Mouse (Mus musculus) CH12.LX (cell line): ENCODE measurements at regions not wholly inside any gene's neighbourhood (a gene's known extent, or its start where the extent isn't known, plus 50 kb on each side); places are given as distances from the start of the nearest gene placed in this dataset.

ENCODE experiments used
- DNase-seq: peaks from one replicate; pipeline ENCODE4 v3.0.0-alpha.2; 2013; ENCODE audit errors: extremely low read depth
- H3K27ac ChIP-seq: 2 replicates; pipeline ENCODE4 v1.5.1; 2012; ENCODE audit warnings: low read depth, mild to moderate bottlenecking, control low read depth, moderate library complexity; ENCODE audit not compliant: insufficient read depth
- H3K27me3 ChIP-seq: replicated peaks from 2 replicates; pipeline ENCODE3; 2012; ENCODE audit warnings: inconsistent platforms
- H3K36me3 ChIP-seq, 2 experiments: replicated peaks in 1 of 2; 2 replicates each; pipeline versions ENCODE3 to v1.6.1; 2012; ENCODE audit warnings: inconsistent platforms in 1 of 2, low read length in 1 of 2, mild to moderate bottlenecking in 1 of 2, mixed read lengths in 1 of 2, moderate library complexity in 1 of 2; ENCODE audit not compliant: control insufficient read depth in 1 of 2, insufficient read depth in 1 of 2
- H3K4me1 ChIP-seq, 2 experiments: 2 replicates each; pipeline ENCODE4 v1.6.1; 2012; ENCODE audit warnings: inconsistent platforms in 1 of 2, moderate library complexity in 1 of 2; ENCODE audit not compliant: insufficient read depth in 2 of 2, control insufficient read depth in 1 of 2
- H3K4me2 ChIP-seq: 2 replicates; pipeline ENCODE4 v1.6.1; 2012; ENCODE audit warnings: low read depth, mild to moderate bottlenecking, control low read depth; ENCODE audit not compliant: poor library complexity, insufficient read depth, severe bottlenecking
- H3K4me3 ChIP-seq, 3 experiments: fragments of 150-350 bp in 1 of 3; sonication (generic) in 1 of 3; replicated peaks in 1 of 3; 2 replicates each; pipeline versions ENCODE3 to v1.5.1; 2011 to 2012; ENCODE audit warnings: low read depth in 2 of 3, low read length in 2 of 3, mild to moderate bottlenecking in 2 of 3, moderate library complexity in 2 of 3, control low read depth in 1 of 3, improper control_type of control experiment in 1 of 3, inconsistent platforms in 1 of 3, mixed read lengths in 1 of 3; ENCODE audit not compliant: poor library complexity in 1 of 3
- H3K79me2 ChIP-seq: replicated peaks from 2 replicates; pipeline ENCODE4 v1.6.1; 2012; ENCODE audit warnings: mild to moderate bottlenecking, moderate library complexity; ENCODE audit not compliant: control insufficient read depth, poor library complexity, insufficient read depth, severe bottlenecking; ENCODE audit errors: extremely low read depth
- H3K9ac ChIP-seq: 2 replicates; pipeline ENCODE4 v1.6.1; 2012; ENCODE audit warnings: low read depth, mild to moderate bottlenecking, control low read depth, moderate library complexity; ENCODE audit not compliant: insufficient read depth
- H3K9me3 ChIP-seq: replicated peaks from 2 replicates; pipeline ENCODE3; 2012; ENCODE audit warnings: low read length, inconsistent platforms, mixed read lengths
- BHLHE40 ChIP-seq: IDR thresholded peaks from 2 replicates; pipeline ENCODE4 v1.6.1; 2011; ENCODE audit warnings: mild to moderate bottlenecking, low read depth, low read length, improper control_type of control experiment
- CHD2 ChIP-seq: IDR thresholded peaks from 2 replicates; pipeline ENCODE4 v1.6.1; 2011; ENCODE audit warnings: low read length, improper control_type of control experiment
- E2F4 ChIP-seq: IDR thresholded peaks from 2 replicates; pipeline ENCODE4 v1.6.1; 2011; ENCODE audit warnings: low read depth, low read length, improper control_type of control experiment; ENCODE audit not compliant: insufficient replicate concordance
- ELF1 ChIP-seq: IDR thresholded peaks from 2 replicates; pipeline ENCODE4 v1.6.1; 2014; ENCODE audit warnings: low read depth, mild to moderate bottlenecking, inconsistent platforms, low read length, improper control_type of control experiment
- EP300 ChIP-seq: IDR thresholded peaks from 2 replicates; pipeline ENCODE4 v1.6.1; 2011; ENCODE audit warnings: low read length, improper control_type of control experiment
- ETS1 ChIP-seq: conservative IDR thresholded peaks from 2 replicates; pipeline ENCODE4 v1.6.1; 2012; ENCODE audit warnings: low read depth, mild to moderate bottlenecking, inconsistent platforms, low read length, improper control_type of control experiment, moderate library complexity
- GABPA ChIP-seq: IDR thresholded peaks from 2 replicates; pipeline ENCODE4 v1.6.1; 2012; ENCODE audit warnings: low read depth, low read length, improper control_type of control experiment, inconsistent platforms; ENCODE audit not compliant: insufficient replicate concordance
- IRF4 ChIP-seq: IDR thresholded peaks from 2 replicates; pipeline ENCODE4 v1.6.1; 2014; ENCODE audit warnings: low read depth, mild to moderate bottlenecking, inconsistent platforms, low read length, improper control_type of control experiment
- JUND ChIP-seq: conservative IDR thresholded peaks from 2 replicates; pipeline ENCODE4 v1.6.1; 2011; ENCODE audit warnings: low read depth, low read length, improper control_type of control experiment
- MAFK ChIP-seq: IDR thresholded peaks from 2 replicates; pipeline ENCODE4 v1.6.1; 2011; ENCODE audit warnings: low read length, improper control_type of control experiment; ENCODE audit not compliant: insufficient replicate concordance
- MAX ChIP-seq: IDR thresholded peaks from 2 replicates; pipeline ENCODE4 v1.6.1; 2011; ENCODE audit warnings: low read length, improper control_type of control experiment
- MYC ChIP-seq: IDR thresholded peaks from 2 replicates; pipeline ENCODE4 v1.6.1; 2011; ENCODE audit warnings: low read depth, mild to moderate bottlenecking, improper control_type of control experiment, low read length
- NELFE ChIP-seq: IDR thresholded peaks from 2 replicates; pipeline ENCODE4 v1.6.1; 2011; ENCODE audit warnings: low read depth, low read length, improper control_type of control experiment
- PAX5 ChIP-seq: IDR thresholded peaks from 2 replicates; pipeline ENCODE4 v1.6.1; 2012; ENCODE audit warnings: low read length, inconsistent platforms, mixed read lengths
- POLR2A ChIP-seq: IDR thresholded peaks from 2 replicates; pipeline ENCODE4 v1.6.1; 2011; ENCODE audit warnings: low read depth, mild to moderate bottlenecking, improper control_type of control experiment, low read length
- POLR2AphosphoS2 ChIP-seq: IDR thresholded peaks from 2 replicates; pipeline ENCODE4 v1.6.1; 2011; ENCODE audit warnings: low read depth, low read length, improper control_type of control experiment
- RCOR1 ChIP-seq: conservative IDR thresholded peaks from 2 replicates; pipeline ENCODE4 v1.6.1; 2012; ENCODE audit warnings: low read depth, mild to moderate bottlenecking, inconsistent platforms, low read length, improper control_type of control experiment
- SMC3 ChIP-seq: IDR thresholded peaks from 2 replicates; pipeline ENCODE4 v1.6.1; 2011; ENCODE audit warnings: low read depth, low read length, improper control_type of control experiment
- UBTF ChIP-seq: IDR thresholded peaks from 2 replicates; pipeline ENCODE4 v1.6.1; 2012; ENCODE audit warnings: low read depth, mild to moderate bottlenecking, inconsistent platforms, low read length, improper control_type of control experiment, moderate library complexity
- USF2 ChIP-seq: conservative IDR thresholded peaks from 2 replicates; pipeline ENCODE4 v1.6.1; 2011; ENCODE audit warnings: low read depth, low read length, improper control_type of control experiment
- ZC3H11A ChIP-seq: IDR thresholded peaks from 2 replicates; pipeline ENCODE4 v1.6.1; 2012; ENCODE audit warnings: low read depth, mild to moderate bottlenecking, inconsistent platforms, low read length, improper control_type of control experiment
- ZKSCAN1 ChIP-seq: IDR thresholded peaks from 2 replicates; pipeline ENCODE4 v1.6.1; 2012; ENCODE audit warnings: low read depth, inconsistent platforms, low read length, improper control_type of control experiment, borderline replicate concordance
- ZNF384 ChIP-seq: IDR thresholded peaks from 2 replicates; pipeline ENCODE4 v1.6.1; 2012; ENCODE audit warnings: low read depth, low read length, improper control_type of control experiment, inconsistent platforms
- dilution Hi-C: fragments of 300-500 bp; cut with MboI; formaldehyde crosslinking; loops from 2 replicates; pipeline ENCODE4 v1.14.3; 2020; ENCODE audit warnings: low sequenced_read_pairs; ENCODE audit not compliant: extremely low pct_unique_long_range_greater_than_20kb, extremely low pct_ligation_motif_present
- in situ Hi-C: fragments of 300-500 bp; cut with MboI; formaldehyde crosslinking; loops from 3 replicates; pipeline ENCODE4 v1.14.3; 2019; ENCODE audit warnings: low sequenced_read_pairs, low pct_ligation_motif_present, low pct_unique_long_range_greater_than_20kb, mixed read lengths

- Histone ChIP-seq H3K4me1 (no peaks in the 10 kb centered on the region), H3K9me3 (peaks cover 28% of the 10 kb centered on the region), H3K36me3 (no peaks in the 10 kb centered on the region), H3K27me3 (no peaks in the 10 kb centered on the region), H3K4me3 (no peak overlapping the region), H3K79me2 (no peaks in the 10 kb centered on the region), H3K27ac (no peak overlapping the region), H3K4me2 (no peak overlapping the region), H3K9ac (no peak overlapping the region)
- dilution Hi-C loops, result no loop called here
- in situ Hi-C loops, result no loop called here
- DNase-seq, result no peak
- TF ChIP-seq PAX5 (no peak), JUND (no peak), SMC3 (no peak), BHLHE40 (no peak), IRF4 (no peak), ZKSCAN1 (no peak), ETS1 (no peak), UBTF (no peak)
Observed at GRCm38 (mm10) chr3:57018171-57018570, 283.6 kb downstream of the Tm4sf1 start.

GRCm38 (mm10) chr3:56981305-56981660 lies 320.5 kb downstream of the Tm4sf1 start:
- Histone ChIP-seq H3K4me3 (no peak overlapping the region), H3K27ac (no peak overlapping the region), H3K79me2 (no peaks in the 10 kb centered on the region), H3K9me3 (peaks cover 28% of the 10 kb centered on the region), H3K27me3 (no peaks in the 10 kb centered on the region), H3K4me2 (no peak overlapping the region), H3K4me1 (no peaks in the 10 kb centered on the region), H3K36me3 (no peaks in the 10 kb centered on the region), H3K9ac (no peak overlapping the region)
- TF ChIP-seq EP300 (no peak), NELFE (no peak), MAFK (no peak), GABPA (no peak), POLR2A (no peak), IRF4 (no peak), POLR2AphosphoS2 (no peak), JUND (no peak), USF2 (no peak), CHD2 (no peak), ETS1 (no peak), RCOR1 (no peak), E2F4 (no peak), ELF1 (no peak), MYC (no peak), MAX (no peak), ZNF384 (no peak), ZC3H11A (no peak)
- dilution Hi-C loops, result no loop called here
- in situ Hi-C loops, result no loop called here
- no peak for DNase-seq
